Mouse (Mus musculus): ENCODE results near the gene H2-T22.
"Not testable (repeated sequence)": the region's sequence is repeated elsewhere in the genome, so short reads cannot be mapped to it uniquely, and the experiment has no call there.

H2-T22 gene

DNA sequence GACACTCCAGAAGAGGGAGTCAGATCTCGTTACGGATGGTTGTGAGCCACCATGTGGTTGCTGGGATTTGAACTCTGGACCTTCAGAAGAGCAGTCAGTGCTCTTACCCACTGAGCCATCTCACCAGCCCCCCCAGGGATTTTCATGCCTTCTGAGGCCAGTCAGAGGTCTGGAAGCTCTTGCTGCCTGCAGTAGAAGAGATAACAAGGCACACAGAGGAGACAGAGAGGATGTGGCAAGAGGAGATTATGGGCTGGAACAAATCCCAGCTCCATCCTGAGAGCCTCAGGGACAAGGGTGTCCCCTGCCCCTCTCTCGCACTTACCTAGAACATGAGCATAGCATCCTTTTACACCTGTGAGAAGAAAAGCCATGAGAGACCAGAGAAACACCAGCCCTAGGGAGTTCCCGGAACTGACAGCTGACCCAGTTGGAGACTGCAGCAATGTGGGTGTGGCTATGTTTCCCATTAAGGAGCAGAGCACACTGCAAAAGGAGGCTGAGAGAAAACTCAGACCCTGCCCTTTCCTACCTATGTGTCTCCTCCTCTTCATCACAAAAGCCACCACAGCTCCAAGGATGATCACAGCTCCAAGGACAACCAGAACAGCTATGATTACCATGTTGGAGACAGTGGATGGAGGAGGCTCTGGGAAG is 12.4 kb downstream of the H2-T22 start:
- DNase-seq (ENCODE audit: low spot score in 2 of 2), result not testable (repeated sequence)

- DNase-seq (ENCODE audit: low spot score in 2 of 2), result no peak
Observed at GRCm38 (mm10) chr17:36028879-36029619, 13.5 kb downstream of the H2-T22 start.

GRCm38 (mm10) chr17:36027663-36028062 is 14.9 kb downstream of the H2-T22 start:
- DNase-seq (ENCODE audit: low spot score in 2 of 2), result no peak

DNA sequence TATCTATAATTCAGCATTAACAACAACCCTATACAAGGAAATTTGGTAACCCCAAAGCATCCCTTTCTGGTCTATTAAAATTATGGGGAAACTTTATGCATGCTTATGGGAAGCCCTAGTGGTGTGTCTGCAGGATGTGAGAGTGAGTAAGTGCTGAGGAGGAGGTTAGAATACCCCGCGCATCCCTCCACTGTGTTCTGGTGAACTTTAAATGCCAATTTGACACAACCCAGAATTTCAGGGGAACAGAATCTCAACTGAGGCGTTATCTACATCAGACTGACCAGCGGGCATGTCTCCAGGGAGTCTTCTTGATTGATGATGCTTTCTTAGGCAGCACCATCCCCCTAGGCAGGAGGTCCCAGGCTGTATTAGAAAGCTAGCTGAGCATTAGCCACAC is 16.6 kb downstream of the H2-T22 start:
- DNase-seq (ENCODE audit: low spot score in 2 of 2), result no peak

DNA sequence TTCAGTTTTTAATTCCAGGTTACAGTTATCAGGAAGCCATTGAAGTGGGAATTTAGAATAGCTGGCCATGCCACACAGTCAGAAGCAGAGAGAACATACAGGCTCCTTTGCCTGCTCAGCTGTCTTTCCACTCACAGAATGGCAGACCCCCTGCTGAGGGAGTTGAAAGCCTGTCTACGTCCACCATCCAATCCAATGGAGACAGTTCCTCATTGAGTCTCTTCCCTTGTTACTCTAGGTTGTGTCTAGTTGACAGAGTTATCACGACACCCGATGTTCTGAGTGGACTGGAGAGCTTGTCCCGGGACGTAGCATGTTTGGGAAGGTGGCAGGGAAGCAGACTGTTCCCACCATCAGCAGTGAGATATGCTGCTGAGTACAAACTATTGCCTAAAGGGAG is 17.4 kb downstream of the H2-T22 start:
- no peak for DNase-seq (ENCODE audit: low spot score in 2 of 2)

- no peak for DNase-seq (ENCODE audit: low spot score in 2 of 2)
Observed at GRCm38 (mm10) chr17:36023710-36024654, 18.6 kb downstream of the H2-T22 start.

DNA sequence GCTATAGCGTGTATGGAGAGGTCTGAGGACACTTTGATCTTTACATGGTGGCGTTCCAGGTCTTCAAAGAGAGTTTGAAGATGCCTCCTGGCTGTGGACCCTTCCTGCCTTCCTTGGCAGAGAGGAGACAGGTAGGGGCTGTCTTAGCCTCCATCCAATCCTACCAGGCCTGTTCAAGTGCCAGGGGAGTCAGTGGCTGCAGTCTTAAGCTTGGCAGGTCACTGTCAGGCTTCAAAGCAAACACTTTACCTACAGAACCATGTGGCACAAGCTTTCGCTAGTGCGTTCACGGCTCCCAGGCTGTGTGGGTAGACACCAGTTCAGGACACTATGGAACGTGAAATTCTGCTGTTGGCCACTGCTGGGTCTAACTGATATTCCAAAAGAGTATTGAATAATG is 19.6 kb downstream of the H2-T22 start:
- DNase-seq (ENCODE audit: low spot score in 2 of 2), result no peak

GRCm38 (mm10) chr17:36022098-36022497 is 20.4 kb downstream of the H2-T22 start:
- no peak for DNase-seq (ENCODE audit: low spot score in 2 of 2)

- no peak for DNase-seq (ENCODE audit: low spot score in 2 of 2)
Observed at GRCm38 (mm10) chr17:36021309-36021708, 21.2 kb downstream of the H2-T22 start.

- no peak for DNase-seq (ENCODE audit: low spot score in 2 of 2)
Observed at GRCm38 (mm10) chr17:36020191-36021073, 22.1 kb downstream of the H2-T22 start, which contains the start of gene H2-T24. TSS of gene H2-T24 (minus strand) at chr17:36020560.

DNA sequence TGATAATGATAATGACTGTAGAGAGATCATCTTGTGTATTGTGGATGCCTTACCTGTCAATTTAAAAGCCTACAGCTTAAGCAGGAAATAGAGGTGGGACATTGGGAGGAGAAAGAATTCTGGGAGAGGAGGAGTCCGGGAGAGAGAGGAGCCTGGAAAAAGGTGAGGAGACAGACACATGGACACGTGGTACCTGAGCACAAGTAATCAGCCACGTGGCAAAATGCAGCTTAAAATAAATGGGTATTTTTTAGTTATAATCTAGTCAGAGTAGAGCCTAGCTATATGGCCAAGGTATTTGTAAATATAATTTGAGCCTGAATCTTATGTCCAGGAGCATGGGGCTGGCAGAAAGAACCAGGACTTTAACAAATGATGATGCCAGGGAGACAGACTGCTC is 23.0 kb downstream of the H2-T22 start:
- DNase-seq (ENCODE audit: low spot score in 2 of 2), result no peak

GRCm38 (mm10) chr17:36018979-36019378 is 23.6 kb downstream of the H2-T22 start:
- DNase-seq (ENCODE audit: low spot score in 2 of 2), result no peak

- no peak for DNase-seq (ENCODE audit: low spot score in 2 of 2)
Observed at GRCm38 (mm10) chr17:36017046-36017445, 25.5 kb downstream of the H2-T22 start.

- DNase-seq (ENCODE audit: low spot score in 2 of 2), result no peak
Observed at GRCm38 (mm10) chr17:36014977-36015376, 27.6 kb downstream of the H2-T22 start.

DNA sequence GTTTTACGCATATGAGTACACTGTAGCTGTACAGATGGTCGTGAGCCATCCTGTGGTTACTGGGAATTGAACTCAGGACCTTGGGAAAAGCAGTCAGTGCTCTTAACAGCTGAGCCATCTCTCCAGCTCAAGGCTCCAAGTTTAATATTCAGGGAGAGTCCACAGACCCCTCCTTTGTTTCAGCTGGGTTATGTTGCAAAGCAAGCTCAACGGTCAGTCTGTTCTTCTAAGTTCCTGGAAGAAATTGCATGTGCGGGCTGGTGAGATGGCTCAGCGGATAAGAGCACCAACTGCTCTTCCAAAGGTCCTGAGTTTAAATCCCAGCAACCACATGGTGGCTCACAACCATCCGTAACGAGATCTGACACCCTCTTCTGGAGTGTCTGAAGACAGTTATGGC is 38.1 kb downstream of the H2-T22 start:
- DNase-seq (ENCODE audit: low spot score in 2 of 2), result not testable (repeated sequence)

- DNase-seq (ENCODE audit: low spot score in 2 of 2), result no peak
Observed at GRCm38 (mm10) chr17:36003331-36003730, 39.2 kb downstream of the H2-T22 start.

- DNase-seq (ENCODE audit: low spot score in 2 of 2), result peak in 1 of 2 experiments; percentile 58
Observed at GRCm38 (mm10) chr17:36001966-36002365, 40.6 kb downstream of the H2-T22 start.

- DNase-seq (ENCODE audit: low spot score in 2 of 2), result no peak
Observed at GRCm38 (mm10) chr17:36001121-36001897, 41.2 kb downstream of the H2-T22 start.

DNA sequence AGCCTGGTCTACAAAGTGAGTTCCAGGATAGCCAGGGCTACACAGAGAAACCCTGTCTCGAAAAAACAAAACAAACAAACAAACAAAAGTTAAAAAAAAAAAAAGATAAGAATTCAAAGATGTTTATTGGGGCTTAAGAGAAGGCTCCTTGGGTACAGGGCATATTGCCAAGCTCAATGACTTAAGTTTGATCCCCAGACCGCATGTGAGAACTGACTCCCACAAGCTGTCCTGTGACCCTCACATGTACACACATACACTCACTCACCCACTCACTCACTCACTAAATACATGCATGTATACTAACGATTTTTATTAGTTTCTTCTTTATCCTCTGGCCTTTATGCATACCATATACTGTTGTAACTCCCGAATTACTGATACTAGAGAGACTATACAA is 42.2 kb downstream of the H2-T22 start:
- no peak for DNase-seq (ENCODE audit: low spot score in 2 of 2)

GRCm38 (mm10) chr17:35999356-35999755 is 43.2 kb downstream of the H2-T22 start:
- DNase-seq (ENCODE audit: low spot score in 2 of 2), result no peak
